Mouse (Mus musculus): ENCODE results near the gene Tecr.

GRCm38 (mm10) chr8:83585333-83585732, 22.4 kb downstream of the Tecr start:
- TF ChIP-seq CTCF (IDR thresholded peaks at IDR 0.05; ENCODE audit: extremely low read depth, insufficient read length, insufficient replicate concordance, low read depth, low read length) (no peak), POLR2A (IDR thresholded peaks at IDR 0.05; ENCODE audit: low read depth, low read length) (no peak)

Measured in small intestine, adult 2 months (tissue).